Mouse (Mus musculus) testis, adult 2 months (tissue): ENCODE data around the gene Adprm. TPM values are rescaled to one million over a fixed set of nuclear protein-coding genes. Genes with fewer than 3 reads are reported as not detected.
"Not testable (repeated sequence)": the region's sequence is repeated elsewhere in the genome, so short reads cannot be mapped to it uniquely, and the experiment has no call there.

ENCODE experiments used
- H3K27ac ChIP-seq: fragments of 200-500 bp; 2 replicates; pipeline ENCODE4 v1.5.1; 2012; ENCODE audit warnings: low read depth, low read length; ENCODE audit not compliant: control insufficient read depth, insufficient read depth
- H3K27me3 ChIP-seq: fragments of 200-500 bp; 2 replicates; pipeline ENCODE4 v1.6.1; 2012; ENCODE audit warnings: mild to moderate bottlenecking, low read length, moderate library complexity; ENCODE audit not compliant: control insufficient read depth, insufficient read depth
- H3K36me3 ChIP-seq: fragments of 200-500 bp; 2 replicates; pipeline ENCODE4 v1.6.1; 2012; ENCODE audit warnings: mild to moderate bottlenecking, low read length; ENCODE audit not compliant: control insufficient read depth, insufficient read depth
- H3K4me1 ChIP-seq: fragments of 200-500 bp; 2 replicates; pipeline ENCODE4 v1.6.1; 2012; ENCODE audit warnings: low read length; ENCODE audit not compliant: control insufficient read depth, insufficient read depth
- H3K4me3 ChIP-seq: fragments of 200-500 bp; 2 replicates; pipeline ENCODE4 v1.5.1; 2012; ENCODE audit warnings: low read depth, mild to moderate bottlenecking, low read length, moderate library complexity, mixed read lengths; ENCODE audit not compliant: control insufficient read depth
- CTCF ChIP-seq: fragments of 200-500 bp; IDR thresholded peaks from 2 replicates; pipeline ENCODE4 v1.5.1; 2012; ENCODE audit warnings: low read depth, mild to moderate bottlenecking, inconsistent platforms, low read length, moderate library complexity; ENCODE audit not compliant: control insufficient read depth, insufficient read depth, insufficient replicate concordance
- POLR2A ChIP-seq: fragments of 200-500 bp; IDR thresholded peaks from 2 replicates; pipeline ENCODE4 v1.6.1; 2012; ENCODE audit warnings: low read depth, mild to moderate bottlenecking, inconsistent platforms, low read length, moderate library complexity; ENCODE audit not compliant: control insufficient read depth
- polyA plus RNA-seq: library from polyadenylated mRNA; depleted of rRNA; stranded (reverse); fragments of >200 nt; gene quantifications from 2 replicates; pipeline ENCODE4 v1.2.3, GENCODE M21; 2012

Gene Adprm
- polyA plus RNA-seq, 1 experiment: 7.6 TPM

DNA sequence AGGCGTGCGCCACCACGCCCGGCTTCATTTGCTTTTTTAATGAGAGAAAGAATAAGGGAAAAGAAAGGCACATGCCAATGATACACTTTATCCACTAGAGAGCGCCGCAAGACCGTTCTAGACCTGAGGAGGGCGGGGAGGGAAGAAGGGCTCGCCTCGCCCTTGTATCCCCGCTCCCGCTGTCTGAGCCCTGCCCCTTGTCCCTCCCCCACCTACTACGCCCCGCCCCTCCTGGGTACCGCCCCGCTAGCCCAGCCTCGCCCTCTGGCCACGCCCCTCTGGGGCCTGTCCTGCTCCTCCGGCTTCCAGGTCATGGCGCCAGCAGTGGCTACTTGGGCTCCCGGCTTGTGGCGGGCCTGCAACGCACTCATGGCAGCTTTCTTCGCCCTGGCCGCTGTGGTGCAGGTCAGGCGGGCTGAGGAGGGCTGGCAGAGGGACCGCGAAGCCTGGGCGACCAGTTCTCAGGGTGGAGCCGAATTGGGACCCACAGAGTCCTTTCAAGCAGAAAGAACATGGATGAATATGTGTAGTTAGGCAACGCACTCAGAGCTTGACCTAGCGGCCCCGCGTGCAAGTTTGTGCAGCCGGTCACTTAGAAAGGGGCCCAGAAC is 27.4 kb downstream of the Adprm start, which contains the start of gene Tmem220:
Gene Tmem220, plus strand, starts transcription at position 288 of the 611 bp plus-strand sequence.
- no peaks in the 10 kb centered on the region for H3K27me3 ChIP-seq
- H3K4me1 ChIP-seq: peaks cover 2% of the 10 kb centered on the region
- peak; percentile 62; the same call in 1 of the 2 replicates for TF ChIP-seq CTCF
- peak; percentile 67 for TF ChIP-seq POLR2A
- no peaks in the 10 kb centered on the region for H3K36me3 ChIP-seq
- H3K27ac ChIP-seq: no peak within 1 kb of the TSS
- H3K4me3 ChIP-seq: peak within 1 kb of the TSS; percentile 80

DNA sequence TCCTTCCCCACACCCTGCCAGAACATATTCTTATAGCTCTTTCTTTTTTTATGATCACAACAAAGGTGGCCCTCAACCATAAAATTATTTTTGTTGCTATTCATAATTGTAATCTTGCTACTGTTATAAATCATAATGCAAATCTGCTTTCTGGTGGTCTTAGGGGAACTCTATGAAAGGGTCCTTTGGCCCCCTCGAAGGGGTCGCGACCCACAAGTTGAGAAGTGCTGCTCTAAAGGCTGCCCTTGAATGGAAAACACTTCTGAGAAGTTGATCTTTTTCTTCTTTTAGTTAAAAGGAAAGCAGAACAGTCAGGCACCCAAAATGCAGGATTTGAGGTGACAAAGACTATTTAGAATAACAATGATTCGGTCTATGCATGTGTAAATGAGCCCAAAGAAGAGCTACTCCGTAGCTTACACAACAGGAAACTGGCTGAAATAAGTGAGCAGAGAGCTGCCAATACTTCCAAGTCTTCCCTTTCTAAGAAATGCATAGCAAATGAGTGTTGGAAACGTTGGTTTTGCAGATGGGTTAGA is 28.5 kb downstream of the Adprm start:
- Histone ChIP-seq H3K27ac (no peak overlapping the region), H3K4me1 (peaks cover 2% of the 10 kb centered on the region), H3K4me3 (no peak overlapping the region), H3K36me3 (no peaks in the 10 kb centered on the region), H3K27me3 (no peaks in the 10 kb centered on the region)
- TF ChIP-seq POLR2A (no peak), CTCF (no peak)

DNA sequence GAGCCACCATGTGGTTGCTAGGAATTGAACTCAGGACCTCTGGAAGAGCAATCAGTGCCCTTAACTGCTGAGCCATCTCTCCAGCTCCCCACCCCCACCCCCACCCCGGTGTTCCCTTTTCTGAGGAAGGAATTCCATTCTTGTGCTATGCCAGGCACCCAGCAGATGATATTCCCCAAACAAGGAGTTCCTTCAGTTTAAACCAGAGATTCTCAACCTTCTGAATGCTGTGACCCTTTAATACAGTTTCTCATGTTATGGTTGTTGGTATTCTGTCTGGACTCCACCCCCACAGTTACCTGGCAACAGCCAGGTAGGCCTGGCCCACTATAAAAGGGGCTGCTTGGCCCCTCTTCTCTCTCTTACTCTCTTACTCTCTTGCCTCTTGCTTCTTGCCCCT is 29.2 kb downstream of the Adprm start:
- H3K27me3 ChIP-seq, H3K36me3 ChIP-seq, H3K4me1 ChIP-seq, H3K27ac ChIP-seq, H3K4me3 ChIP-seq: not testable (repeated sequence)

DNA sequence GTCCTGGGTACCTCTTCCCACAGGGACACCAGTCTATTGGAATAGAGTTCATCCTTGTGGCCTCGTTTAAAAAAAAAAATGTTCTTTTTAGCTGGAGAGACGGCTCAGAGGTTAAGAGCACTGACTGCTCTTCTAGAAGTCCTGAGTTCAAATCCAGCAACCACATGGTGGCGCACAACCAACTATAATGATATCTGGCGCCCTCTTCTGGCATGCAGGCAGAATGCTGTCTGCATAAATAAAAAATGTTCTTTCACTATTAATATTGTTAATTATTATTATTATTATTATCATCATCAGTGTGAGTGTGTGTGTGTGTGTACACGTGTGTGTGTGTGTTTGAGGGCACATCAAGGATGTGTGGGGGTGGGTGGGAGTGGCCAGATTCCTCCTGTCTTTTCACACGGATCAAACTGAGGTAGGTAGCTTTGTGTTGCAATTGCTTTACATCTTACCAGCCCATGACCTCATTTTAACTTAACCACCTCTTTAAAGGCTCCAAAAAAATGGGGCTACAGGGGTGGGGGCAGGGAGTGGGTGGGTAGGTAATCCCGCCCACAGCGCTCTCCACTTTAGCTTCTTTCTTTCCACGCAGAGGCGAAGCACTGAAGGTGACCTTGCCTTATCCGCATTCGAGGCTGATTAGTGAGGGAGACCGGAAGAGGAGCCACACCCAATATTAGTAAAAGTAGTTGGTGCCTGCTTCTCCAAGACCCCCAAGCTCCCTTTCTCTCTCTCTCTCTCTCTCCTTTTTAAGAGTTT is 29.9 kb downstream of the Adprm start:
- Histone ChIP-seq H3K36me3 (no peaks in the 10 kb centered on the region), H3K4me3 (no peak overlapping the region), H3K27me3 (no peaks in the 10 kb centered on the region), H3K27ac (no peak overlapping the region), H3K4me1 (peaks cover 2% of the 10 kb centered on the region)
- TF ChIP-seq CTCF (no peak), POLR2A (no peak)

DNA sequence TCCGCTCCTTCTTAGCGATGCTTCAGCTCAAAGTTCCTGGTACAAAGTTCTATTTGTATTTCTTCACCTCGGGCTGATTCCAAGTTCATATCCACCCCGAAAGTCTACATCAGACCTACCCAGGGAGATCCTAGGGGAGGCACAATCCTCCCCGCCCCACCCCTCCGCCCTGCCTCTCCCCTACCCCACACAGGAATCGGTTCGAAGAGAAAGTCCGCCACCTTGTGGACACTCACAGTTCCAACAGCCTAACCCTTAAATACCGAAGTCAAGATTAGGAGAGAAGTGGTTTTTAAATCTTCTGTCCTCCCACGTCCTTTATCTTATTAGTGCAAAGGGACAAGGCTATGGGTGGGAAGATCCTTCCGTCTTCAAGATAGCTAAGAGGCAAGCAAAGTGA is 31.4 kb downstream of the Adprm start:
- TF ChIP-seq POLR2A: no peak
- peak; percentile 61; the same call in 1 of the 2 replicates for TF ChIP-seq CTCF
- no peak overlapping the region for H3K27ac ChIP-seq
- no peaks in the 10 kb centered on the region for H3K36me3 ChIP-seq
- H3K27me3 ChIP-seq: no peaks in the 10 kb centered on the region
- H3K4me1 ChIP-seq: peaks cover 2% of the 10 kb centered on the region
- no peak overlapping the region for H3K4me3 ChIP-seq

DNA sequence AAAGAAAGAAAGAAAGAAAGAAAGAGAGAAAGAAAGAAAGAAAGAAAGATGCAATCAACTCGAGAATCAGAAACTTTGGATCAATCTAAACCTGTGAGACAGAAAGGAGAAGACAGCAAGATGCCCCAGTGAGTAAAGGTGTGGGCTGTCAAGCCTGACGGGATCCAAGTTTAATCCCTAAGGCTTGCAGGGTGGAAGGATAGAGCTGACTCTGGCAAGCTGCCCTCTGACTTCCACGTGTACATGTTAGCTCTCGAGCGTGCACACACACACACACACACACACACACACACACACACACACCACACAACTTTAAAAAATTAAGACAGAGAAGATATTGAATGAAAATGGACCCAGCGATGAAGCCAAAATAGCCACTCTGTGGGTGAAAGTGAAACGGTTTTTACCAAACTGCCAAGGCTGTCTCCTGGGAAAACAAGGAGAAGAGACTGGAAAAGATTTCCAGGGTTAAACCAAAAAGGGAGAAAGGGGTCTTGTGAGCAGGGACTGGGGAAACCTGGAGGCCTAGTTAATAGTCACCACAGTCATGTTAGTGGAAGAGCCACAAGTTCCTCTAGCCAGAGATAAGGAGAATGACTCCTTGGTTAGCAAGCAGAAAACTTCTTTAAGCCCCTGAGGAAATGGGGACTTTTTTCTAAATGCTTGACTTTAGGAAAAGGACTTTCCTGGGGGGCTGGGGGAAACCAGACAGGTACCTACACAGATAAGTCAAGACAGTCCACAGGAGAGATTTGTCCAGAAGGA is 32.5 kb downstream of the Adprm start:
- H3K27me3 ChIP-seq: no peaks in the 10 kb centered on the region
- TF ChIP-seq CTCF (no peak), POLR2A (no peak)

More for the DNA sequence above, 32.5 kb downstream of the Adprm start:
- Histone ChIP-seq H3K36me3 (no peaks in the 10 kb centered on the region), H3K27ac (no peak overlapping the region), H3K4me3 (no peak overlapping the region), H3K4me1 (peaks cover 2% of the 10 kb centered on the region; the same call in 1 of the 2 replicates)
